Mouse (Mus musculus) bone marrow, adult 2 months (tissue): ENCODE results near the gene Adgrb2.

Experiments used
- CTCF ChIP-seq: fragments of 200-500 bp; IDR thresholded peaks from 2 replicates; pipeline ENCODE4 v1.5.1; 2011; ENCODE audit warnings: low read length, control low read depth; ENCODE audit not compliant: control insufficient read depth, insufficient read depth
- POLR2A ChIP-seq: fragments of 200-500 bp; IDR thresholded peaks from 2 replicates; pipeline ENCODE4 v1.6.1; 2011; ENCODE audit warnings: low read depth, mild to moderate bottlenecking, control low read depth, low read length, borderline replicate concordance; ENCODE audit not compliant: control insufficient read depth

- TF ChIP-seq CTCF (no peak), POLR2A (no peak)
Observed at GRCm38 (mm10) chr4:129966201-129966600, 18.5 kb upstream of the Adgrb2 start.
